Mouse (Mus musculus) kidney, adult 11 months (tissue): ENCODE measurements around the gene Gm10031.
"Not testable (repeated sequence)": the region's sequence is repeated elsewhere in the genome, so short reads cannot be mapped to it uniquely, and the experiment has no call there.

Source experiments
- DNase-seq: peaks from one replicate; pipeline ENCODE4 v3.0.0; 2022

Gm10031 gene

DNA sequence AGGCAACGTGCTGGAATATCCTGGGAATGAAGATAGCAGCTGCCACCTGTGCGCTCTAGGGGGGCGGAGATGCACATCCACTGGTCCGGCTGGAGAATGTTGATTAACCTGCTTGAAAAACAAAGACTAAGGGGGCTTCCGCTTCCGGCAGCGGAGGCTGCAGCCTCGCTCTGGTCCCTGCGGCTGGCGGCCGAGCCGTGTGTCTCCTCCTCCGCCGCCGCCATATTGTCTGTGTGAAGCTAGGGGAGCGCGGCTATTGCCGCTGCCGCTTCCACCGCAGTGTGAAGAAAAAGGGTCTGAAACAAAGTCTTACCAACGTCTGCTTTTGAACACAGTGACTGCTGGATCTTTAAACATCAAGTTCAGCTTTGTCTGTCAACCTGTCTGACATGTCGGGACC is at the start of gene Gm10031:
Gene Gm10031 (plus strand): TSS at position 171 of the 400 bp plus-strand sequence.
- not testable (repeated sequence) for DNase-seq

DNA sequence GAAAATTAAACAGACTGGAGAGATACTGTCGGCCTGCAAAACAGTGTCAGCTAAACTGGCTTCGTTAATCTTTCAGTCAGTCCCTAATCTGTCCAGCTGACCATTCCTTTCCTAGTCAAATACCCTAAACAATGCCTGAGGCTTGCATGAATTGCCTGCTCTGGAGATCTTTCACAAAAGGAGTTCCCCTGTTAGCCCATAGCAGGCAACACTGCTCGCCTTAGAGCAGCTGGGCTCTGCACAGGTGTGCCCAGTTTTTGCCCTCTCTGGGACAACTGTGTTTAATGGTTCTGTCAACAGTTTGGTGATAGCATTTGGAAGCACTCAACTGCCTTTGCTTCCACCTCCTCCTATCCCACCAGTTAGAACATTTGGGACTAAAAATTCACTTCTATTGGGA is 49.0 kb upstream of the Gm10031 start:
- no peak for DNase-seq

DNA sequence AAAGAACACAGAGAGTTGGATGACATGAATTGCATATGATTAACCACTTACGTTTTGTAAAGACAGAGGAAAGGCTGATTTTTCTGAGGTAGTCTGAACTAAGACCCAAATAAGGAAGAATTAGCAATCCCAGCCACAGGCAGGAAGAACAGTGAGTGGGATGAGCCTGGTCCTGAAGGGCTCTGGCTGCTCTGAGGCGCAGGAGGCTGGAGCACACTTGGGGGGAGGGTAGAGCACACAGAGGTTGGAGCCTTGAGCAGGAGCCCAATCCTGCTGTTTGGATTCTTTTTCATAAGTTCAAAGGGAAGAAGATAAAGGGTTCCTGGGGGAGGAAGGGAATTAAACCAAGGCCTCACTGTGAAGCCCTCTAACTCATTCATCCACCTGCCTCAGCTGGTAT is 47.8 kb upstream of the Gm10031 start:
- no peak for DNase-seq

DNA sequence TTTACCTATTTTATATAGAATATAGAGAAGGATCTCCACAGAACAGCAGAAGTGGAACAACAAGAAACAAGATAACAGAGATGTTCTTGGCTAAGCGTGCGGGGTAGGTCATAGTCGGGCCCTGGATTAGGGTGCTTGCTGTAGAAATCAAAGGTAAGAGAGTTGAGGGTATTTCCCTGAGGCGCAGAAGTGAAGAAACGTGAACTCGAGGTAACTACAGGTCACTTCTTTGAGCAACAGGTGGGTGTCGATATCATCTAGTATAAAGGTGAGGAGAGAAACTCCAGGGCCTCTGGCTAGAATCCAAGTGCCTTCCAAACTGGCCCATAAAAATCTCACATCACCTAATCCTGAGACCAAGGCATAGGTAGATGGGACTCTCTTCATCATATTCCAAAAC is 47.3 kb upstream of the Gm10031 start:
- no peak for DNase-seq

DNA sequence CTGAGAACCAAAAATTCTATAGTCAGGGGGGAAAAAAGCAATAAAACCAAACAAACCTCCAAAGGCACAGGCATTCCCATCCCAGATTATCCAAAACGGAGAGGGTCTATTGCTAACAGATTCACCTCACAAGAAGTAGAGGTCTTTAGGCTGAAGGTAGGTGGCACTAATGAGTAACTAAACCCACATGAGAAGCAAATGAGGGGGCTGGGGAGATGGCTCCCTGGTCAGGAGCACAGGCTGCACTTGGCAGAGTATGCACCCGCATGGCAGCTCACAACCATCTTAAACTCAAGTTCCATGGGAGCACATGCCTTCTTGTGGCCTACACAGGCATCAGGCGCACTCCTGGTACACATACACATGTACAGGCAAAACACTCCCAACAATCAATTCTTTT is 42.0 kb upstream of the Gm10031 start:
- DNase-seq, result no peak

DNA sequence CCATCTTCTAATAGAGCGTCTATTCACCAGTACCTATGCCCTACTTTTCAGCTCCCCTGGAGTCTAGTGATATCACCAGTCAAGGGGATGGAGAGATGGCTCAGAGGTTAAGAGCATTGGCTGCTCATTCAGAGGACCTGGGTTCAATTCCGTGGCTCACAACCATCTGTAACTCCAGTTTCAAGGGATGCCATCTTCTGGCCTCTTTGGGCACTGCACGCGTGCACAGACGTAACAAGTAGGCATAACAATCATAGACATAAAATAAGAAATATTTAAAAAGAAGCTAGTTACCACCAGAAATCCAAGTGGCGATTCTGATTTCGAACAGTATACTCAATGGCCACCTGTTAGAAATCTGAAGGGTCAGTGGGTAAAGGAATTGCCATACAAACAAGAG is 36.3 kb upstream of the Gm10031 start:
- no peak for DNase-seq

DNA sequence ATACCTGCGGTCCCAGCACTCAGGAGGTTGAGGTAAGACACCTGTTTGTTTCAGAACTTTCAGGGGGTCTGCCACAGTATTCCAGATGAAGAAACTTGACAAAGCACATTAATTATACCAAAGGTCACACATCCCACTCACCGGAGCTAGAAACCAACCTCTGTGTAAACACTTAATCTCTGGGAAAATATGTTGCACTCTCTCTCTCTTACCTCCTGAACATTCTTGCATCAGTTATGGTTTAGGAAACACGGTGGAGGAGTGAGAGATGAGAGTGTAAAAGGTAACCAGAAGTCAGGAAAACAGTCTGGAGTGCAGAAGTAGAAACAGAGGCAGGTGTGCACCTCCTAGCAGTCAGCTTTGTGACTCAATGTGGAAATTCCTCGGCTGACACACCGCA is 35.8 kb upstream of the Gm10031 start:
- no peak for DNase-seq

DNA sequence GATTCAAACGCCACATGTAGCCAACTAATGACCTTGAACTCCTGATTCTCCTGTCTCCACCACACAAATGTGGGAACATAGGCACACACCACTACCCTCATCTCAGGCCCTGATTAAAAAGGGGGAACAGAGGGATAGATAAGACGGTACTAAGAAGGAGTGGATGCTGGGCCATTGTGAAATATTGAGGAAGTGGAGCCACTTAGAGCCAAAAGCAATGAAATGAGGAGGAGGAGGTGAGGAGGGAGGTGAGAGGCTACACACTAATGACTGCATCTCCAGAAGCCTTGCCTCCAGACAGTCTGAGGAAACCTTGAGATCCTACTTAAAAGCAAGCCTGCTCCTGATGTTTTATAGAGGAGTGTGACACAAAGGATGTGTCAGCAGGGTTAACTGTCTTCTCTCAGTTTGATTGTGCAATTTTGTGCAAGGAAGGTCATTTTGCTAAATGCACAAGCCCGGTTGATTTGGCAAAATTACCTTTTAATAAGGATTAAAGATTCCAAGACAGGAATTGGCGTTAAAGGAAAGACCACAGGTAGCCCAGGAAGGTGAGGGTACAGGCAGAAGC is 32.5 kb upstream of the Gm10031 start:
- no peak for DNase-seq

DNA sequence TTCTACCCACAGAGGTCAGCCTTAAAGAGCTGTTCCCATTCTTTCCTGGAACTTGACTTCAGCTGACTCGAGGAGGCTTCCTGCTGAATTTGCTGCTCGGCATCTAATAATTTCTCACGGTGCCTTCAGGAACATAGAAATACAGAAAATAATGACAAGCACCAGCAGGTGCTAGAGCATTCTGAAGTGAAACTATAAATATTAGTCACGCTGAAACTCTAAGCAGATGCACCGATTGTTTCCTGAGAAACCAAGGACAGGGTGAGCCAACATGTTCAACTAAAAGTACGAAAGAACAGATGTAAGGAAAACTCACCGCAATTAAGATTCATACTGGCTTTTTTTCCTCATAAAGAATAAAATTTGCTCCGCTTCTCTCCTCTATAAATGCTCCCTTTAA is 28.8 kb upstream of the Gm10031 start:
- DNase-seq, result no peak

DNA sequence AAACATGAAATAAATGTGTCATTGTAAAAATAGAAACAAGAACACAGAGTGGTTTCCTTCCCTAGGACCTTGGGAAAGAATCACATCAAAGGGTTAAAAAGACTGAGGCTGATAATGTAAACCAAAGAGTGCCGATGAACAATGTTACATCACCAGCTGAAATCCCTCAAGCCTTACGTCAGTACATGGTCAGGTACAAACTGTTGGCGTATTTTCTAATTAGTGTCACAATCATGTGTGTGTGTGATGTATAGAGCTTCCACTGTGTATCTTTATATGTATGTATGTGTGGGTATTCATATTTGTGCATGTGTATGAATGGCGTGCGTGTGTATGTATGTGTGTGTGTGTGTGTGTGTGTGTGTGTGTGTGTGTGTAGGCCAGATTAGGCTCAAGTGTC is 26.9 kb upstream of the Gm10031 start:
- no peak for DNase-seq

DNA sequence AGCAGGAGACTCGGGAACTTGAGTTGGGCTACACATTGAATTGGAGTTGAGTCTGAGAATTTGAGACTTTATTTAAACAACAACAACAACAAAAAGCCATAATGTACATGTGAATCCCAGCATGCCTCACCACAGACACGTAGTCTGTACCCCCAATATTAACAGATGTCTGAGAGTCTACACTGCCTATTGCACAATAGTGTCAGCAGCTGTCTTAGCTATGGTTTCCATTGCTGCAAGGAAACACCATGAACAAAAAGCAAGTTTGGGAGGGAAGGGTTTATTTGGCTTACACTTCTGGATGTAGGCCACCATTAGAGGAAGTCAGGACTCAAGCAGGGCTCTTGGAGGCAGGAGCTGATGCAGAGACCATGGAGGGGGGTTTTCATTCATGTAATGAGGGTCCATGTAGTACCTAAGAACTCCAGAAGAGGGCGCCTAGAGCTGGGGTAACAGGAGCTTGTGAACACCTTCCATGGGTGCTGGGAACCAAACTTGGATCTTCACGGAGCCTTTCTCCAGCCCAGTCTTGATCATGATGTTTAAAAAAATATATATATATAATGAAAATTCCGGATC is 18.8 kb upstream of the Gm10031 start:
- no peak for DNase-seq

DNA sequence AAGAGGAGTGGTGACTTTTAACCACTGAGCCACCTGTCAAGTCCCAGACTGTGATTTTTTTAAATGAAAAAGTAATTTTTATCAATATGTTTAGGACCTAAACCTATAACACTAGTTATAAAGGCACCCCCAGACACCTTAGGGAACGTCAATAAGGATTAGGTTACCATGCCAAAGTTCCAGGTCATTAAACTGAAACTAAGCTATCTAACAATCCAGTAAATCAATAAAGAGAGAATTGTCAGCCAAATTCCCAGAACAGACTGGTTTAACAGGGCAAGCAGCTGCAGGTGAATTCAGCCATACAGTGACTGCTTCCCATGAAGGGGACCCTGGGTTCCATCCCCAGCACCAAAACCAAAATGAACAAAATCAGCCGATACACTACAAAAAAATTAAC is 17.9 kb upstream of the Gm10031 start:
- no peak for DNase-seq

DNA sequence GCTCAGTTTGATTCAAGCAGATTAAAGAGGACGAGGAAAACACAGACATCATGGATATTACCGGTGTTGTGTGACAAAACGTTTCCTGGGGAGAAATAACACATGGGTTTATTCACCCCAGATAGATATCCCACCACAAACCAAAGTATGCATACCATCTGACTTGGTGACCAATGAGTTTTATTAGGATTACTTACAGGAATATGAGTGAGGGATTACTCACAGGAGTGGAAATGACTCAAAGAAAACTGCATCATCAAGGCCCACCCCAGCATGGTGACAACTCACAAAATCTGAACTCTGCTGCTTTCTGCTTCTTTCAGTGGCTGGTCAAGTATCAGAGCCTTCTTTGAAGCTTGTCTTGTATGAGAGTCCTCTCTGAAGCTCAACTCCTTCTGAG is 16.1 kb upstream of the Gm10031 start:
- DNase-seq, result no peak

DNA sequence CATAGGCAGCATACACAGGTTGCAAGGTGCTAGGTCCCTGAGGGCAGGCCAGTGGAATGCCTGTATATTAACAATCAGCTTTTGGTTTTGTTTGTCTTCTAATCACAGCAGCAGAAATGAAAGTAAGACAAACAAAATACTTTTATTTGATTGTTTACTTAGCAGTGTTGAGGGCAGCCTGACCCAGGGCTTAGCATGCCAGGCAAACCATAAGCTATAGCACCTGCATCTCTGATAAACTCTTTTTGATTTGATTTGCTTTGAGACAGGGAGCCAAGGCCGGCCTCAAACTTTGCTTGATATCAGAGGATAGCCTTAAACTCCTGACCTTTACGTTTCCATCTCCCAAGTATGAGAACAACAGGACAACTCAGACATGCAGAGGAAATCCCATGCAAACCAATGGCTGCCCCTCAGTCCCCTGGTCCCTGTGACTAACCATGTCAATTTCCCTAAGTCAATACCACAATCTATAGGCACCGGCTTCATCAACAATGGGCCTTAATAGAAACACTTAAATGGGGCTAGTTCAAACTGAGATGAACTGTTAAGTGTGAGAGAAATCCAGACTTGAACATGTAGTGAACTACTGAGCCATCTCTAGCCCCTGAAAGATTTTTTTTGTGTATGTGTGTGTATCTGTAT is 3.6 kb upstream of the Gm10031 start:
- no peak for DNase-seq

DNA sequence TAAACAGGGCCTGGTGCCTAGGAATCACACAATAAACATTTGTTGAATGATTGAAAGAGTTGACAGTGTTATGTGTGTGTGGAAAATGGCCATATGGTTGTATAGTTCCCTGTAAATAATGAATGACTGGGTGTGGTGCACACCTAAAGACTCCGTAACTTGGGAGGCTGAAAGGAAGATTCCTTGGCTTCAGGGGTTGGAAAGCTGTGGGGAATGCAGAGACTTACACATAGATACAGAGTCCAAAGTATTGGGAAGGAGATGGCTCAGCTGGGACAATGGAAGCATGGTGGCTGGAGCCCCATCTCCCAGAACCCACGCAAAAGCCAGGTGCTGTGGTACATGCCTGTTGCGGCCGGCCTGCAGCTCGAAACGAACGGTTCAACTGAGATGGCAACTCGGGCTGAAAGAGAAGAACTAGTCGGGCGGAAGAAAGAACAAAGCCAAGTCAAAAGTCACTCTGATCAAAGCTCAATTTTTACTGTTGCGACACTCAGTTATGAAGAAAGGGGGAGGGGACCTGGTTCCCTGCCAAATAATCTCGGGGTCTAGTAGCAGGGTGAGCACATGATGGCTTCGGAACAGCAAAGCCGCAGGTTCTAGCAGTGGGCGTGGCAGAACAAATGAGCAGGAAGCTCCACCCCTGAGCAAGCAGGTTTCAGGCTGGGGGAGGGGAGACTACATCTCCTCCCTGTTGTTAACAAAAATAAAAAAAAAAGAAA is 1.9 kb upstream of the Gm10031 start:
- peak; percentile 75 for DNase-seq

DNA sequence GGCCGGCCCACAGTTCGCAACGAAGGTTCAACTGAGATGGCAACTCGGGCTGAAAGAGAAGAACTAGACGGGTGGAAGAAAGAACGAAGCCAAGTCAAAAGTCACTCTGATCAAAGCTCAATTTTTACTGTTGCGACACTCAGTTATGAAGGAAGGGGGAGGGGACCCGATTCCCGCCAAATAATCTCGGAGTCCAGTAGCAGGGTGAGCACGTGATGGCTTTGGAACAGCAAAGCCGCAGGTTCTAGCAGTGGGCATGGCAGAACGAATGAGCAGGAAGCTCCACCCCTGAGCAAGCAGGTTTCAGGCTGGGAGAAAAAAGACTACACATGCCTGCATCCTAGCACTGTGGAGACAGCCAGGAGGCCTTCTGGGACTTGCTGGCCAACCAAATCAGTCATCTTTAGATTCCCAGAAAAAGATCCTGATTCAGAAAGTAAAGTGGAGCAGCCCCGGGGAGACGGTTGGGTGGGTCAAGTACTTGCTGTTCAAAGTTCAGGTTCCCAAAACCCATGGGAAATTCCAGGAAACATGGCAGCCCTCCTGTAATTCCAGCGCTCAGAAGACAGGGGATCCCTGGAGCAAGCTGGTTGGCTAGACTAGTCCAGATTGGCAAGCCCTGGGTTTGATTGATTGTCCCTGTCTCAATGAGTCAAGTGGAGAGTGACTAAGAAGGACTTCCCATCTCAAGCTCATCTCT is 8.8 kb downstream of the Gm10031 start:
- peak; percentile 61 for DNase-seq

DNA sequence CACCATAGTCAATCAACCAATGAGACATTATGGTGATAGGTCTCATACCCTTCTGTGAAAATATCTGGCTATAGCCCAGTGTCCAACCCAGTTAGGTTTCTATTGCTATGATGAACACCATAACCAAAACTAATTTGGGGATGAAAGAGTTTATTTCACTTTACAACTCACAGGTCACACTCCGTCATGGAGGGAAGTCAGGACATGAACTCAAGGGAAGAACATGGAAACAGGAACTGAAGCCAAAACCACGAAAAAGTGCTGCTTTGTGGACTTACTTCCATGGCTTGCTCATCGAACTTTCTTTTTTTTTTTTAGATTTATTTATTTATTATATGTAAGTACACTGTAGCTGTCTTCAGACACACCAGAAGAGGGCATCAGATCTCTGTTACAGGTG is 9.7 kb downstream of the Gm10031 start:
- no peak for DNase-seq

DNA sequence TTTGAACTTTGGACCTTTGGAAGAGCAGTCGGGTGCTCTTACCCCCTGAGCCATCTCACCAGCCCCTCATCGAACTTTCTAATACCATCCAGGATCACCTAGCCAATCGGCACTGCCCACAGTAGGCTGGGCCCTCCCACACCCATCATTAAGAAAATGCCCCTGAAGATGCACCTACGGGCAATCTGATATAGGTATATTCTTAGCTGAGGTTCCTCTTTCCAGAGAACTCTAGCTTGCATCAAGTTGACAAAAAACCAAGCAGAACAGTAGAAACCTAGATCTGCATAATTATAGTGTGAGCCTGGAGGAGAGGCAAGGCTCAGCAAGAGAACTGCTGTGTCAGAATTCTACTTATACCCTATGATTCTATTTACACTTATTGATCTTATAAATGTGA is 10.1 kb downstream of the Gm10031 start:
- DNase-seq, result no peak

DNA sequence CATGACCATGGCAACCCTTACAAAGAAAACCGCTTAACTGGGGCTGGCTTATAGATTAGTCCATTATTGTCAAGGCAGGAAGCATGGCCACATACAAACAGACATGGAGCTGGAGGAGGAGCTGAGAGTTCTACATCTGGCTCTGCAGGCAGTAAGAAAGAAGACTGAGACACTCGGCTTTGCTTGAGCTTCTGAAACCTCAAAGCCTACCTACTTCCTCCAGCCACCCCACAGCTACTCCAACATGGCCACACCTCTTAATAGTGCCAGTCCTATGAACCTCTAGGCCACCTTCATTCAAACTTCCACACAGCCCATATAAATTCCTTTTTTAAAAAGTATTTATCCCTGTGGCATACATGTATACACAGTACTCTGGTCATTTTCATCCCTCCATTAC is 13.2 kb downstream of the Gm10031 start:
- DNase-seq, result no peak

DNA sequence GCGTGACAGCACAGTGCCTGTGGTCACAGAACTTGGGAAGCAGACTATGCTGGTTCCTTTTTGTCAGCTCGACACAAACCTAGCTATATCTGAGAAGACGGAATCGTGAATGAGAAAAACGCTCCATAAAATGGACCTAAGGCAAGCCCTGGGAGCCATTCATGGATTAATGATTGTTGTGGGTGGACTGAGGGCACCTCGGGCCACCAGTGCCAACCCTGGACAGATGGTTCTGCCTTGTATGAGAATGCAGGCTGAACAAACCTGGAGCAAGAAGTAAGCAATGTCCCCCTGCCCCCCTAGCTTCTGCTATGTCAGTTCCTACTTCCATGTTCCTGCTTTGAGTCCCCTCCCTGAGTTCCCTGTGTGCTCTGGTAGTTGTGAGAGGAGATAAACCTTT is 13.9 kb downstream of the Gm10031 start:
- DNase-seq, result peak; percentile 46

DNA sequence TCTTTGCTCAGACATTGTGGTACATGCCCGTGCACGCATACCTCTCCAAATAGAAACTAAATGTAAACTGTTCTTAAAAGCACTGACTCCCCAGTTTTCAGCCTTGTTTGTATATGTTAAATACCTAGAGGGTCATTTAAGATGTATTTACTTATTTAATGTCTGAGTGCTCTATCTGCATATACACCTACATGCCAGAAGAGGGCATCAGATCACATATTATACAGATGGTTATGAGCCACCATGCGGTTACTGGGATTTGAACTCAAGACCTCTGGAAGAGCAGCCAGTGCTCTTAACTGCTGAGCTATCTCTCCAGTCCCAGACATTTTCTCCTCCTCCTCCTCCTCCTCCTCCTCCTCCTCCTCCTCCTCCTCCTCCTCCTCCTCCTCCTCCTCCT is 14.6 kb downstream of the Gm10031 start:
- DNase-seq, result no peak

DNA sequence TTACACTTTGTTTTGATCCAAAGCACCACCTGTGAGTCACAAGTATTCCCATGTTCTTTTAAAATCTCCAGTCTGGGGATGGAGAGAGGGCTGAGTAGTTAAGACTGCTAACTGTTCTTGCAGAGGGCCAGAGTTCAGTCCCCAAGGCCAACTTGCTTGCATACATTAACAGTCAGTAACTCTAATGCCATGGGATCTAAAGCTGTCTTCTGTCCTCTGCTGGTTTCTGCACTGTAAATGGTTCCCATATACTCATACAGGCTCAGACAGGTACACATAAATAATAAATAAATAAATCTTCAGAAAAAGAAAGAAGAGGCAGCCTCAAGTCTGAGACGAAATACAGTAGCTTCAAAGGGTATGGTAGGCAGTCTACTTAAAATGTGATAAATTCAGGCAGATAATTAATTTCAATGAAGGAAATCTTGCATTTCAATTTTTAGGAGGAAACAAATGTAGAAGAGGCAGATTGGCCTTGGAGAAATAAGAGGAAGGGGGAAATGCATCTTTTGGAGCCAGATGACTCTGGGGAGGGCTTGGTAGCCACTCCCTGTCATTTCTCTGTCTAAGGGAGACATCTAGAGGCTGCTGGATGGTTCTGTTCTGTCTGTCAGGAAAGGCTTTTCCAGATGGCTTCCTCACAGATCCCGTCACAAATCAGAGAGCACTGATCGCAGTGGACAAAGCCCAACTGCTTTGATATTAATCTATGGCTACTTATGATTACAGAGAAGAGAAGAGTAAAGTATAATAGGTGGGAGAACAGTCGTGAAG is 16.2 kb downstream of the Gm10031 start:
- DNase-seq, result no peak

DNA sequence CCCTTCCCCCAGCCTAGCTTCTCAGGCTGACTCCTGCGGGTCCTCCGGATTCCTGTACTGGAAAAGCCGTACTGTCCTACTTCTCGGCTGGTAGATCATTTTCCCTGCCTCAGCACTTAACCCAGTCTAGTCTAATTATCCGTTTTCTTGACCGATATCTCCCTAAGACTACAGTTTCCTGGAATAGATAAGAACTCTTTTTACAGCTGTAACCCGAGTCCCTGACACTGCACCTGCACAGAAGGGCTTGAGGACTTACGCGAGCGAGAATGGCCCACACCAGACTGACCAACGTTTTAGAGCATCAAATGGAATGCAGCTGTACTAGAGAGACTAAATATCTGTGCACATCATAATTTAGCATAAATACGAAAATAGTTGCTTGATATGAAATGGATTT is 20.2 kb downstream of the Gm10031 start:
- no peak for DNase-seq
